Mouse (Mus musculus) mature B cell (primary cell): Measurements from ENCODE around the gene Rpl19.

Experiments
- in situ Hi-C: fragments of 300-500 bp; cut with MboI; formaldehyde crosslinking; loops from 2 replicates; pipeline ENCODE4 v1.14.3; 2019

Gene Rpl19

DNA sequence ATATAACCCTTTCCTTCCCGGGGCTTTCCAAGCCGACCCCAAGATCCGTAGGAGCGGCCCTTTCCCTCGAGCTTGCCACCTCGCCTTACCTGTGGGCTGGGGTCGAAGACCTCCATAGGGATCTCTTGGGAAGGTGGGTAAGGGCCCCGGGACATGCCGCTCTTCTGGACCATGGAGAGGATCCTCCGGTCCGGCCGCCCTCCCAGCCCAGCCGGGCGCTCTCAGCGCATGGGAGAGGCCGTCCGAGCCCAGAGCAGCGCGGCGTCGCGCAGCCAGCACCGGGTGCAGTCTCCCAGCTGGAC, 4.3 kb upstream of the Rpl19 start:
- in situ Hi-C loops = no loop called here

DNA sequence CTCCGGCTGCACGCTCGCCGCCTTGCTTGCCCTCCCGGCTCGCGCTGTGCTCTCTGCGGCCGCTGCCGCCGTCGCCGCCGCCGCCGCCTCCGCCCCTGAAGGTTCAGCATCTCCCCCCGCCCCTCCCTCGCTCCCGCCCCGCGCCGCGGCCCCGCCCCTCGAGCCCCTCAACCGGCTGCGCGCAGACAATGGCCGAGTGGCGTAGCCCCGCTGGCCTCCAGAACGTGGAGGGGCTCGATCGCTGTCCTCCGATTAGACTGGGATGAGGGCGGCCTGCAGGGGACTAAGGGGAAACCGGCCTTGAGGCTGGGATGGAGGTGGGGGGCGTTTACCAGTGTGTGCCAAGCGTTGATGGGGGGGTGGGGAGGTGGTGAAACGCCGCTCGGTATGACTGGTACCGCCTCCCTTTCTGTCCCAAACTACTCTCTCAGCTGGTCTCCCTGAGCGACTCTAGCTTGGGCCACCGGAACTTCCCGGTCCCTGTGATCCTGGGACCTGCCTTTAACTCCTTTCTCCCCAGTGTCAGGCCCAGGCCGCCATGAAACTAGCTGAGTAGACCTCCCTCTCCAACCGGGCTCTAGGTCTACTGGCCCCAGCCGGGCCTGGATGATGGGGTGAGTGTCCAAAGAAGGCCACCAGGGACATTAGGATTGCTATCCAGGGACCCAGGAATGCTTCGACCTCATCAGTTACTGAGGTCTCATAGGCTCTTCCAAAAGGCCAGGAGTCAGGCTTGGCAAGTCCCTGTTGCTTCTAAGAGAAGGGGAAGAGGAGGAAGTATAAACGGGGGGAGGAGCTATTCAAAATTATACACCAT, 3.7 kb upstream of the Rpl19 start, which contains the start of gene Cacnb1:
Gene Cacnb1 (minus strand): TSS at position 480 of the 817 bp plus-strand sequence.
- in situ Hi-C loops = no loop called here

DNA sequence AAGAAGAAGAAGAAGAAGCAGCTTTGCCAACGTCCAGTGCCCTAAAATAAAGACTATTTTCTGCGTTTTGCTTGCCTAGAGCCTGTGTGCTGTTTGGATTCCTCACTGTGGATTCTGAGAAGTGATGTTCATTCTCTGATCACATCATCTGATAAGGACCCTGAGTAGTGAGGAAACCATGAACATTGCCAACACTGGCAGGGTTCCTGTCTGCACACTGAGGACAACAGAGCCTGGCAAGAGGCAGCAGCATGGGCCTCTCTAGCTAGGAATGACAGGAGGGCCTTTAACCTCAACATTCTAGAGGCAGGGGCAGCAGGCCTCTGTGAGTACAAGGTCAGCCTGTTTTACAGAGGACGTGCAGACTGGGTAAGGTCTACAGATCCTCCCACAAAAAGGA, 2.0 kb upstream of the Rpl19 start:
- in situ Hi-C loops = no loop called here

DNA sequence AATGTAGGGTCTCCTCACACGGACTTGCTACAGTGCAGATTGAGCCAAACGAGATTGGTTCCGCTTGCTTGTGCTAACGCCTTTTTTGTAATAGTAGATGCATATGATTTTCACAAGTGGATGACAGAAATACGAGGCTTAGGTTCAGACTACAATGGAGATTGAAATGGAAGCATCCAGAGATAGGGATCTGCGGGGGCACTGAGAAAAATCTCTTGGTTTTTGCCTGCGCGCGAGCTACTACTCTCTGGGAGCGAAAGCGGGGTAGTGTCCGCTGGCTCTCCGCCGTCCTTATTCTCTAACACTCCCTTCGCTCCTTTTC, 301 bp upstream of the Rpl19 start:
- in situ Hi-C loops = loop anchor here (5.0 kb wide), 1 partner anchor 51 kb away; no protein-coding TSS in a partner anchor

DNA sequence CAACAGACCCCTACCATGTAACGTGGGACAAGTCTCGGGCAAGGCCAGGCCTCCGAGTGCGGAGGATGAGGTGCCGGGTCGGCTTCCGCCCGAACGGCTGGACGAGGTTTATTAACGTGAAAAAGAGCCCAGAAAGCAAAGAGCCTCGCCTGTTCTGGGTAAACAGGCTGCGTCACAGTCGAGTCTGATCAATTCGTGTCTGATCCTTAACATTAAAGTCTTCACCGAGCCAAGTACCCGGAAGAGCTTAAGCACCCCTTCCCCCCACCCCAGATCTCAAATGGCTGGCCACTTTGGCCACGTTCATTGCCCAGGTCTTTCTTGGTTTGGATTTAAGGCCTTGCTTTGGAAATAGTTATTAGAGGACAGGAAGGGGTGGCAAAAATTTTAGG, 783 bp downstream of the Rpl19 start:
- in situ Hi-C loops = loop anchor here (5.0 kb wide), 1 partner anchor 50 kb away; no protein-coding TSS in a partner anchor

DNA sequence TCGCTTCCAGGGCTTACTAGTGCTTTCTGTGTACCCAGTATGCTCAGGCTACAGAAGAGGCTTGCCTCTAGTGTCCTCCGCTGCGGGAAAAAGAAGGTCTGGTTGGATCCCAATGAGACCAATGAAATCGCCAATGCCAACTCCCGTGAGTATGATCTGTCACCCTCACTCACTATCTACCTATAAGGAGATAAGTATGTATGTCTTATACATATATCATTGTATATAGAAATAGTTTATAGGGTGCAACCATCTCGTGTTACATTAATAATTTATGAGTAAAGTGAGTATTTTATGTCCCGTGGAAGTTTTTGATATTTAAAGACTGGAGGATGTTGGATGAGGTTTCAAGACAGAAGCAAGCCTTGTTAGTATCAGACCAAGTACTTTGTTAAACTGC, 1.3 kb downstream of the Rpl19 start:
- in situ Hi-C loops = loop anchor here (5.0 kb wide), 1 partner anchor 50 kb away; no protein-coding TSS in a partner anchor

DNA sequence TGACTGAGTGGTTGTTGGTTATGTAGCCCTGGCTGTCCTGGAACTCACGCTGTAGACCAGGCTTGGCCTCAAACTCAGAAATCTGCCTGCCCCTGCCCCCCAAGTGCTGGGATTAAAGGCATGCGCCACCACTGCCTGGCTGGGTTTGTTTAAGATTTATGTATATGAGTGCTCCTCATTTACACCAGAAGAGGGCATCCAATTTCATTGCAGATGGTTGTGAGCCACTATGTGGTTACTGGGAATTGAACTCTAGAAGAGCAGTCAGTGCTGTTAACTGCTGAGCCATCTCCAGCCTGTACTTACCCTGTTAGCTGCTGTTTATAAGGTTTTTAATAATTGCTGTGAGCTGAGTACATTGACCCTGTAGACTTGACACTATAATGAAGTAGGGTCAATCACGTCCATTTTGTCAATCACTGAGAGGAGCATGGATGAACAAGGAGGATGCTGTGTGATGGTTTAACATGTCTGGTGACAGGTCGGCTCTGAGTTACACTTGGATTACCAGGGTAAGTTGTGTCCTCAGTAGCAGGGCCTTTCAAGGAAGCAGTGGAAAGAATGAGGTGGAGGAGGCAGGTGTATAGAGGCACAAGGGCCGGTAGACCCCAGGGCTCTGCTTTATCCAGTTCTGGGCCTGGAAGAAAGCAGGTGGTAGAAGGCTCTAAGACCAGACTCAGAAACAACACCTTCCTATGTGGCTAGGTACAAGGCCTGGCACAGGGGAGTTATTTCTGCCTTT, 4.4 kb downstream of the Rpl19 start:
- in situ Hi-C loops = no loop called here

DNA sequence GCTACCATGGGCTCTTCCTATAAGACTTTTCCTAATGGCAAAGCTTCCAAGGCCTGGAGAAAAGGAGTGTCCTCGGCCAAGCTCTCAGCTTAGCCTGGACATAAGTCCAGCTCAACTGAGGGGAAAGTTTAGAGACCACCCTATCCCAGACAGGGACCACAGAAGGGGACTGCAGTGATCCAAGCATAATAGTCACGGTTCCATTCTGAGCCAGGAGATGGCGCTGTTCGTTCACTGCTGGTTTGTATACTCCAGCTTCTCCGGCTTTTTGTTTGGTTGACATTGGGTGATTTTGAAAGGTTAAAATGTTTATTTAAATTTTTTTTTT, 4.9 kb downstream of the Rpl19 start:
- in situ Hi-C loops = no loop called here

DNA sequence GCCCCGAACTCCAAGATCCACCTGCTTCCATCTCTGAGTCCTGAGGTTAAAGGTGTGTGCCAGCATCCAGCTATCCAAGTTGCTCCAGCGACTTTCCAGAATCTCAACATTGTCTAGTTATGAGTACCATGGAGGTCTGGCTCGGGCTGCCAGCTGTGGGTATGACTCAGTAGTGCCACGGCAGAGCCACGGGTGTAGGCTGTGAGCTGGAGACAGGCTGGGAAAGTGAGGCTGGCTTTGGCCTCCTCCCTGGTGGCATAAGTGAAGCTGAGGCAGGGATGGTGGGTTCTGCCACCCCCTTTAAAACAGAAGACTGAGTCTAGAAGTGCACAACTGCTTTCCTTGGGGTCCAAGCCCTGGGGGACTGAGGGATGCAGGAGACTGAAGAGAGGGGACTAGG, 7.6 kb downstream of the Rpl19 start:
- in situ Hi-C loops = no loop called here

DNA sequence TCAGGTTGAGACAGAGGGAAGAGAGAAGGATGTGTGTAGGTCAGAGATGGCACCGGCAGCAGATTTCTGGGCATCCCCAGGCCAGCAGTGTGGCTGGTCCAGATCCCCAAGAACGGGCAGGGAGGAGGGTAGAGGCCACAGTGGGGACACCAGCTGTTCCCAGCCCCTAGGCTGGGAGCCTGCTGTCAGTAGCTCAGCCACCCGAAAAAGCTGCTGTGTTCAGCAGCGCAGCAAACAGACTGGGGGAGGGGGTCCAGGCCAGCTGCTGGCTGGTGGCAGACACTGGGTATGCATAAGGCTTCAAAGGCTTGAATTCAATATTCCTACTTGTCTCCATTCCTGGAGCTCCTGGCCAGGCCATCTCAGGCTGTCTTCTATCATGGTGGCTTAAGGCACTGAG, 8.3 kb downstream of the Rpl19 start:
- in situ Hi-C loops = no loop called here

DNA sequence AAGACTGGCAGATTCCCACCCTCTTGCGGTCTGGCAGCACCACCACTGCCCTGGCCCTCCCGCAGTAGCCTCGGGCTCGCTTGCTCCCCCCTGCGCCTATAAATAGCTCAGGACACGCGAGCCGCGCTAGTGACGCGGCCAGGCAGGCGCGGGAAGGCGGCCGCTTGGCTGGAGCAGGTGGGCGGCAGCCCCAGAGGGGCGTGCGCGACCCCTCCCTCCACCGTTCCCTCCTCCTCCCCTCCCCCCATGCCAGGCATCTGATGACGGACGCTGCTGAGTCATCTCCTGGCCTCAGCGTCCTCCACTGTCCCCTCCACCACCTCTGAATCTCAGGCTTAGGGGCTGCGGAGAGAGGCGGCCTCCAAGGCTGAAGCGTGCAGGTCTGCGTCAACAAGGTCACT, 9.5 kb downstream of the Rpl19 start:
- in situ Hi-C loops = no loop called here

DNA sequence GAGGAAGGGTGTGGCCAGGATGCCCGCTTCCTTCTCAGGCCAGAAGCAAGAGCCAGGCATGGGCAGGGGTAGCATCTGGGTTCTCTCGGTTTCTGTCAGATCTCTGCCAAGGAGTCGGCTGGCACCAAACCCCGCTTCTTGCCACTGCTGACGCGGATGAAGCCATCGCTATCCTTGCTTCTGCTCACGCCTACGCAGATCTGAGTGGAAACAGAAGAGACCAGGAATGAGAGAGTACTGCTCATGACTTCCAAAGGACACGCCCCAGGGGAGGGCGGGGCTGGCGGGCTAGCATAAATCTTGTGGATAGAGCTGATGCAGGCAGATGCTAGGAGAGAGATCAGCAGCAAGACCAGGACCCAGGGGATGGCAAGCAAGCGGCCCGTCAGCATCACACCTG, 11.4 kb downstream of the Rpl19 start:
- in situ Hi-C loops = no loop called here

DNA sequence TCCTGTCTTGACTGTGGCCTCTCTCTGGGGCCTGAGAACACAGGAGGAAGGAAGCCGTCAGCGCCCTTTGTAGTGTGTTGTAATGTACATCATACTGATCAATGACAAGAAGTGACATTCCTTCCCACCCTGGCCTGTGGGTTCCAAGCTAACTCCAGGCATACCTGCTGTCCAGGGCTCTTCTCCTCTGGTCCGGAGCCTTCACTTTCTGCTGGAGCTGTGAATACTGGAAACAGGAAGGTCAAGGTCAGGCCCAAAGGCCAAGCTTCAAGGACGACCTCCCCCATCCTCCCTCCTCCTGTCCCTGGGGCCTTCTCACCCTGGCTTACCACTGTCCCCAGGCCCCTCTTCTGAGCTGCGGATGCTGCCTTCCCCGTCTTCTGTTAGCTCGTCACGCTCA, 14.5 kb downstream of the Rpl19 start:
- in situ Hi-C loops = no loop called here

DNA sequence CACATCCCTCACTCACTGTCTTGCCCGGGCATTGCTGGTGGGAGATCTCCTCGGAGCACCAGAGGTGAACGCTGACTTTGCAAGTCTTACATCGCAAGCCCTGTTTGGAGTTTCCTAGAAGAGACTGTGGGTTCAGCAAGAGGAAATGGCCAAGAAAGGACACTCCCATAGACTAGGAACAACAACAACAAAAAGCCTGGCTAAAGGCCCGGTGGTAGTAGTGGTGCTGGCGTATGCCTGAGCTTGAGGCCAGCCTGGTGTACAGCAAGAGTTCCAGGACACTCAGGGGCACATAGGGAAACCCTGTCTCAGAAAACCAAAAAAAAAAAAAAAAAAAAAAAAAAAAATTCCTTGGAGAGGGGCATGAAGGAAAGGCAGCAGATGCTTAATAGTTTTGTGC, 16.2 kb downstream of the Rpl19 start:
- in situ Hi-C loops = no loop called here

DNA sequence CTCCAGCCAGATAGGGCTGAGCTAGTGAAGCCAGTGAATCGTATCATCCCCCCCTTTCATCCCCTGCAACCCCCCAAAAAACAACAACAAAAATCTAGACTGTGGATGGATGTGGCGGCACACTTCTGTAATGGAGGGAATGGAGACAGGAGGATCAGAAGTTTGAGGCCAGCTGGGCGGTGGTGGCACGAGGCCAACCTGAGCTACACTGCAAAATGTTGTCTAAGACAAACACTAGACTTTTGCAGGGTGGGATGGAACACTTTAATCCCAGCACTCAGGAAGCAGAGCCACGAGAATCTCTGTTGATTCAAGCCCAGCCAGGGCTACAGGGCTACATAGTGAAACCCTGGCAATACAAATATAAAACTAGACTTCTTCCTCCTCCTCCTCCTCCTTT, 17.6 kb downstream of the Rpl19 start:
- in situ Hi-C loops = no loop called here

DNA sequence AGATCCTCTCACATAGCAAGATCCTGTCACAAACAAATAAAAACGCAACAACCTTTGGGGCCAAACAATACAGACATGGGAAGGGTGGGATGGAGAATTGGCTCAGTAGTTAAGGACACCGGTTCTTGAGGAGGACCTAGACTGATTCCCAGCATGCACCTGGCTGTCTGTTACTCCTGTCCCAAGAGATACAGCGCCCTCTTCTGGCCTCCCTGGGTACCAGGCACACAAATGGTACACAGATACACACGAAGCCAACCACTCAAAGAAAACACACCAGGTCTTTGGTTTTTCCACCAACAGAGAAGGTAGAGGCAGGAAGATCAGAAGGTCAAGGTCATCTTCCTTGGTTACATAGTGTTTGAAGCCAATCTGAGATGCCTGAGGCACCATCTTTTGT, 19.1 kb downstream of the Rpl19 start:
- in situ Hi-C loops = no loop called here

DNA sequence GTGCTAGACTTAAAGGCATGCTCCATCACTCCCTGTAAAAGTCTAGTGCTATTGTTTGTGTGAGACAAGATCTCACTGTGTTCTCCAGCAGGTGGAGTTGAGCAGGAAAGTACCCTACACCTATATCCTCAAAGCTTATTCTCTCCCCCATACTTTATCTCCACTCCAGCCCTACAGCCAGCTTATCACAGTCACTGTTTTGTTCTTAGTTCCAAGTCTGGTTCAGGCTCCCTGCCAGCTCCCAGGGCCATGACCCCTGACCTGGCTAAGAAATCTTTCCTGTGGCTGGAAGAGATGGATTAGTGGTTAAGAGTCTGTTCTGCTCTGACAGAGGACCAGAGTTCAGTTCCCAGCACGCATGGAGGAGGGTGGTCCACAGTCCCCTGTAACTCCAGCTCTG, 20.0 kb downstream of the Rpl19 start:
- in situ Hi-C loops = no loop called here

DNA sequence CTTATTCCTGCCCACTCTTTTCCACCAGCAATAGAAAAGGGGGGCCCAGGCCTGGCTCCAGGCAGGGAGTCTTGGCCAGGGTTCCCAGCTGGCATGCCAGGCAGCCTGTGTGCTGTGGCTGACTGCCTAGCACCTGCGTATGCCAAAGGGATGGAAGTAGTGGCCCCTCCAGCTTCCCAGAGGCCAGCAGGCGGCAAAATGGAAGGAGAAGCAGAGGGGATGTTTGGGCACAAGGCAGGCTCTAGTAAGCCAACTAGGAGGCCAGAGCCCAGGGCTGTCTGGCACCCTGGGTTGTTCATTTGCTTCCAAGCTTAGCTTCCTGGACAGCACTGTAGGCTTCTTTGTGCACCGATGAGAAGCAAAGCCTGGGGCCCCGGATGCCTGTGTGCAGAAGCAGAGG, 21.2 kb downstream of the Rpl19 start:
- in situ Hi-C loops = no loop called here

DNA sequence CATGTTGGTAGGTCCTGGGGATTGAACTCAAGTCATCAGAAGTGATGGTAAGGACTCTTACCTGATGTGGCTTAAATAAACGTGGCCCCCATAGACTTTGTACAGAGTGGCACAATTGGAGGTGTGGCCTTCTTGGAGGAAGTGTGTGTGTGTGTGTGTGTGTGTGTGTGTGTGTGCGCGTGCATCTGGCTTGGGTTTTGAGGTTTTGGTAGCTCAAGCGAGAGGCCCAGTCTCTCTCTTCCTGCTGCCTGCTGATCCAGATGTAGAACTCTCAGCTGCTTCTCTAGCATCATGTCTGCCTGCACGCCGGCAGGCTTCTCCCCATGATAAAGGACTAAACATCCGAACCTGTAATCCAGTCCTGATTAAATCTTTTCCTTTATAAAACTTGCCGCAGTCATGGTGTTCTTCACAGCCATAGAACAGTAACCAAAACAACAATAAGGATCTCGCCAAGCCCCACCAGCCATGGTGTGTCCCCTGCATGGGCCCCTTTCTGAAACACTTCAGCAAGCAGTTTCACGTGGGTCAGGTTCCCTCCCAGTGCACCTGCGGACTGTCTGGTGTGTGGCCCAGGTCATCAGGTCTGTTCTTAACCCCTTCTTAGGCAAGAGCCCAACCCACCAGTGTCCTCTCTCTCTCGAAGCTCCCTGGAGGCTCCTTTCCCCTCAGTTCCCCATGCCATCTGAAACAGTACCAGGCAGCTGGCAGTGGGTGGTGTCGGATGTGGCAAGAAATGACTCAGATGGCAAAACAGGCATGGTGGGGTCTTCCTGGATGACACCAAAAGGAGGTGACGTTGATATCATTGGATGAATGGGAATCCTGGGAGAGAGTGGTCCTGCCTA, 23.4 kb downstream of the Rpl19 start:
- in situ Hi-C loops = no loop called here

DNA sequence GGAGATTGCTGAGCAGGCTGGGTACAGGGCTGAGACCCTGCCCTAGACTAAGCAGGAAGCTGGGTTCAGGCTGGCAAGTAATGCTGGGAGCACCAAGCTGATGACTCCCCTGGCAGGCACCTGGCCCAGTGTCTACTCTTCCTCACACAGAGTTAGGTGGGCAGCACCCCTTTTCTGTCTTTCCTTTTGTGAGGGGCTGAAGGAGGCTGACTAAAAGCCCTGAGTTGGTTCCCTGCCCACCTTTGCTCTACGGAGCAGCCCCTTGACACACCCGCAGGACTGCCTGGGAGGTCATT, 24.0 kb downstream of the Rpl19 start:
- in situ Hi-C loops = no loop called here

DNA sequence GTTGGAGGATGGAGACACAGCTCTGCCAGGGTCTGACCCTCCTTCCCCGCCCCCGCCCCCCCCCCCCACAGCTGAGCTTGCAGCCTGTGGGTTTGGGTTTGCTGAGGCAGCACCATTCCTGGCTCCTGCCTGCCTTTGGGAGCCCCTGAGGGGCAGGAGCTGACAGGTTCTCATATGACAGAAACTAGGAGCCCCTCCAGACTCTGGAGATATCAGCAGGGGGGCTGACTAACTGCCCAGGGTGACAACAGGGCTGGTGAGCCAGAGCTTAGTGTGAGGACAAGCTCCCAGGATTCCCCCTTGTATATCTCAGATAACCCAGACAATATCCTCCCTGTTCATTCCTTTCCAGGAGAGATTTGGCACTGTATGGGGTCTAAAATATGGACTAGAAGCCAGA, 24.4 kb downstream of the Rpl19 start:
- in situ Hi-C loops = no loop called here

DNA sequence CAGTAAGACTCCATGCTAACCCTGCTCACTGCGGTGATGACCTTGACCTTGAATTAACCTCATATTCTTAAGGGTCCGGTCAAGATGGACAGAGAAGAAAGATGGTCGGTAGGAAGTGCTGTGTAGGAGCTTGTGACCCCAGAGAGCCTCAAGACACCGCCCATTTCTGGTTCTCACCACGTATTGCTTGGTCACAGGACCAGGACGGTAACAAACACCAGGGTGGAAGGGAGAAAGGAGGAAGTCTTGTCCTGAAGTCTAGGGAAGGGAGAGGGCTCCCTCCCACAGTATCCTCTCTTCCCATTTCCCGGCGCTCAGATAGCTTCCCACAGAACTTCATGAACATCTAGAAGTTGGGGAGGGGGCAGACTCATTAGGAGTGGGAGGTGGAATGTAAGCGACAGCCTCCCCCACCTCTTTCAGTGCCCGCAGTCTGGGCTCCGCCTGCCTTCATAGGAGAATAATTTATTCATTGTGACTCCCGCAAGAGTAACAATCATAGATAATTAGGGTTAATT, 25.2 kb downstream of the Rpl19 start:
- in situ Hi-C loops = no loop called here
